Mouse (Mus musculus): Measurements from ENCODE around the gene Kcnq1.

Kcnq1 gene

DNA sequence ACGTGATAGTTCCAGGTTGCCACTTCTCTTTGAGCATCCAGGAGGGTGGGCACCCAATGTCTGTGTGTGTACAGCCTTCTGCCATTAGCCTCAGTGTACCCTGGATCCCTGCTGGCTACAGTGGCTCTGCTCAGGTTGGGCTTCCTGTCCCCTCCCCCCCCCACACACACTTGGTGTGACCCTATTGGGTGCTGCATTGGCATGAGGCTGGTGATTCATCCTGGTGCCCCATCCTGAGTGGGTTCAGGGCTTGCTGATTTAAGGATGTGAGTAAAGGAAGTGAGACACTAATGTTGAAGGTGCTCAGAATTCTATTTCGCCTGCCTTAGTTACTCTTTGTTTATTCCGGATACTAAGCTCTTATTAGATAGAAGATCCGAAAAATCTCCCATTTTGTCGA lies 26.7 kb downstream of the Kcnq1 start:
- no peak for DNase-seq (ENCODE audit: low read depth, low spot score)

DNA sequence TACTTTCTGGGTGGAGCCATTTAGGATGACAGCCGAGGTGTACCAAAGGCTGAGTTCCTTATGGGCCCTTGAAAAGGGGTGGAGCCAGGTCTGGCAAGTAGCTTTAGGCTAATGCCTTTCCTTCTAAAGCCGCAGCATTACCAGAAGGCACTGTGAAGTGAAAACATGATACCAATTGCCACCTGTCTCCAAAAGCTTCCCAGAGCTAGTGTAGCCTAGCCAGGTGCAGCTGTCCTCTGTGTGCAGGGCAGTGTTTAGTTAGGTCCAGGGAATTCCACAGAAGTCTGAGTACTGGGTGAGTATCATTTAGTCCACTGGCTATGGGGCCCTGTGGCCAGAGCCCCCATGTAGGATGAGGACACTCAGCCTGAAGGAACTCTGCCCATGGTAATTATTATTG lies 30.0 kb downstream of the Kcnq1 start:
- DNase-seq (ENCODE audit: low read depth, low spot score), result no peak

DNA sequence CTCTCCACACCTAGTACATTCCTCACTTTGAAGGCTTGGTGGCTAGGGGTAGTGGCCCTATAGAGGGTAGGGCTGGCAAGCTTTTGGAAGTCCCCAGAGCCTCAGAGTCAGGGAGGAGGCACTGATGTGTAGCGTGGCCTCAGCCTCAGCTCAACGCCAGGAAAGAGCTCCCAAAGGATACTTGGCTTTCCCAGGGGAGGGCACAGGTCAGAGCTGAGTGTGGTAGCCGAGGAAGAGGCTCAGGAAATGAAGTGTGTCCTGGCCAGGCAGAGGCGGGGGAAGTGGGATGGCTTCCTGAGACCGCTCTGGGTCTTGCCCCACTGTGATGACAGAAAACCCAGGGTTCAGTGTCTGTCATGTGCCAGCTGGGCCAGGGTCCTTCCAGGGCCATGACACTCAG lies 30.4 kb downstream of the Kcnq1 start:
- DNase-seq (ENCODE audit: low read depth, low spot score), result no peak

DNA sequence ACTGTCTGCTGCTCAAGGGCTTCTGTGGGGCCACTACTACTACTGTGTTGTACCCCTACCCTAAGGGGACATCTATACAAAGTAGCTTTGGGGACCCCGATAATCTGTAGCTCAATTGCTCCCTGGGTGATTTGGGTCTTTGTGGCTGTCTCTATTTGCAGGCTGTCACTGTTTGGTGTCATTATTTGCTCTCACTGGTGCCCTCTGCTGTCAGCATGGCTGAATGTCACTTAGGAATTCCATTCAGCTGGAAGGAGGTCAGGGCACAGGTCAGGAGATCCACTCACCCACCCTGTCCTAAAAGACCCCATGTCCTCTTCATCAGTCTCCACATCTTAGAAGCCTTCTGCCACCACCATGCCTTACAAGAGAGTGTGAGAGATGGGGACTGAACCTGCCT lies 32.6 kb downstream of the Kcnq1 start:
- DNase-seq (ENCODE audit: low read depth, low spot score), result peak; percentile 17

DNA sequence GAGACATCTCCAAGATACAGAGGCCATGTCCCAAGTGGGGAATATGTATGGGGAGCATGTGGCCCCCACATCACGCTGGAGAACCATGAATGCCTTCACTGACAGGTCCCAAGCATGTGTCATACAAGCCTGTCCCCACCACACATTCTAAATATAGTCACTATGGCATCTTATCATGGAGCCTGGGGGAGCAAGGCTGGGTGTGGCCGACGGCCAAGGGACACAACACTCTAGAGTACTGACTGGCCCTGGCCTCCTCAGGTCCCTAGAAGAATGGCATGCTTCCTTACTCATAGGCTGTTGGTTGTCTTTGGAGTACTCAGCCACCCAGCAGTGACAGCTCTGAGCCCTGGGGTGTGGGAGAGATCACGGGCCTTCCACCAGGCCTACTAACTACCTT lies 33.8 kb downstream of the Kcnq1 start:
- no peak for DNase-seq (ENCODE audit: low read depth, low spot score)

DNA sequence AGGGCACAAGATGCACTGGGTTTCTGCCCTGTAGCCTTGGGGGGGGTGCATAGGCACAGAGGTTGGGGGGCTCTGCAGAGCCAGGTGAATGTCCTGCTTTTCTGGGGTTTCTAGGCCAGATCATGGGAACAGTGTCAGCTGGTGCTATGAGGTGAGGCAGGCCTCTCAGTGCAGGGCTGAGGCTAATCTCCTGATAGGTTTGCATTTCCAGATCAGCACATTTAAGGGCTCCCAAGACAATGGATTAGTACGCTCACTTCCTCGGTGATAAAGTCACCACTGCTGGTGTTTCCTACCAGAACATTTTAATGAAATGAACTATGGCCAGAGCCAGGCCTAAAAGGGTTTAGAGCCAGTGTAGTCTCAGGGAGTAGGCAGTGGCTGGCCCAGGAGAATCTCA lies 36.5 kb downstream of the Kcnq1 start:
- DNase-seq (ENCODE audit: low read depth, low spot score), result no peak

DNA sequence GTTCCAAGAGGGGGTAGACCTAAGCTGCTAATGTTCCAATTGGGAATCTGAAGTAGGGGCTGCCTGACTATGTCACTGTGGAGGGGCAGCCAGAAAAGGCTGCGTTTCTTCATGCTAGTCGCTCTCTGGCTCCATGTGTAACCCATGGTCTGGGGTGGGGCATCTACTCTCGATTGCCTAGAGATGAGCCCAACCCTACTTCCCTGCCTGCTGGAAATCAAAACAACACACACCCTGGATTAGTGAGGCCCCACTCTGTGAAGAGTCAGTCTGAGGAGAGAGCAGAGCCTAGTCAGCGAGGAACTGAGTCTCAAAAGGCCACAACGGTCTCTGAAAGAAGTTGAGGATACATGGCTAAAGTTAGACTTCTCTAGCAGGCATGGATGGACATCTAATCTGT lies 40.9 kb downstream of the Kcnq1 start:
- no peak for DNase-seq (ENCODE audit: low read depth, low spot score)

DNA sequence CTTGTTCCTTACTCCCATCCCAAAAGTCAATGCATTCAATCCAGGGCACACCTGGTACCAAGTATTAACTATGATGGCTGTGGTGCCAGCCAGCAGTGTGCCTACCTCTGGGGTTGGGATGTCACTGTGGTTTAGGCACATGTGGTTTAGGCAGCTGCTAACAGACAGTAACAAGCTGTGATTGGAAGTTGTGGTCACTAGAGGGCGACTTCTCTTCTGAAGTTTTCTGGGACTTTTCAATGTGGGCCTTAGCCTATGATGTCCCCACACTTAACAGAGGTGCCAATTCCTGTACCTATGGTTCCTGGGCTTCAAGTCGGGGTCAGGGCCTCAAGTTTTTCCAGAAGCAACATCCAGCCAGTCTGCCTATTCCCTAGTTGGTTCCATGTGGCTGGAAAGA lies 45.0 kb downstream of the Kcnq1 start:
- DNase-seq (ENCODE audit: low read depth, low spot score), result peak; percentile 49

DNA sequence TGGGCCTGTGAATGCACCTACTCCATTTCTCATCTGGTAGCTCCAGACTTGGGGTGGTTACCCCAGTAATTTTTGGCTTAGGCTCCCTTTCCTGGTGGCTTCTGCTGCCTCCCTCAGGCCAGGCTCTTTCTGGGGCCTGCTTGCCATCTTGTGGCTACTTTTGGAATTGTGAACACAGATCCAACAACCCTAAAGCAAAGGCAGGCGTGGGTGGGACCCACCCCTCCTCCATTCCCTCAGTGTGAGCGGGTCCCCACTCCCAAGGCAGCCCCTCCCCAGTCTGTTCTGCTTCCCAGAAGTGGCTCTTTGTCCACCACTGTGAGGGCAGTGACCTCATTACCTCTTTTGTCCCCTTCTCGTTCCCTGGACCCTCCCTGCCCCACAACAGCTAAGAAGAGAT lies 46.2 kb downstream of the Kcnq1 start:
- DNase-seq (ENCODE audit: low read depth, low spot score), result no peak

DNA sequence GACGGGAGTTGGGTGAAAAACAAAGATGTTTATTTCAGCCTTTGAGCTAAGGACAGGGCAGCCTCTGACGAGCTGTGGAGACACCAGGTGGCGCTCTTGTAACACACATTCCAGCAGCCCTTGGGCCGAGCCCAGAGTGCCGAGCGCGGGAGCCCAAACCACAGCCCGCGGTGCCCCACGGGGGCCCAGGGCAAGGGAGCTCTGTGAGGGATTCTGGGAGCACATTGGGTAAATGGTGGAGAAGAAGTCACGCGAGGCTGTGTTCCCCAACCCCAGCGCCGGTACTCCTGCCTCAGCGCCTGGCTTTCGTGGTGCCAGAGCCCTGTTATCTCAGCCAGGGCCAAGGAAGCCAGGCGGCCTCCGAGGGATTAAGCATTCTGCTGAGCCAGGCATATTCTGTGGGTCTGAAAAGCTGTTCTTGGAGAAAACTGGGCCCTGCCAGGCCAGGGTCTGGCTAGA lies 47.8 kb downstream of the Kcnq1 start:
- DNase-seq (ENCODE audit: low read depth, low spot score), result peak; percentile 68

DNA sequence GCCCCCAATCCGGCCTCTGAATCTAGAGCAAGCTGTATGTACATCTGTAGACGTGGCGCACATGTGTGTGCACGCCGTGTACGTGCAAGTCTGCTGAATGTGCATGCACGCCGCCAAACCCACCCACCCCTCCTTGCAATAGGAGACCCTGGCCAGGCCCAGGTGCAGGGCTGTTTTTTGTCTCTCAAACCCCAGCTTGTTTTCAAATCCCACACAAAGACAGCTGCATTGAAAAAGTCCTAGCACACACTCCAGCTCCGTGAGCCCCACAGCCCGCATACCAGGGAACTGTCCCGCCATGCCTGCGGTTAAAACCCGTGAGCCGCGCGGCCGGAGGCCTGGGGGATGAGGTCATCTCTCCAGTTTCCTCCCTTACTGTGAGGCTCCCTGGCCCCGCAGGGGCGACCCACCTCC lies 48.3 kb downstream of the Kcnq1 start:
- DNase-seq (ENCODE audit: low read depth, low spot score), result no peak

DNA sequence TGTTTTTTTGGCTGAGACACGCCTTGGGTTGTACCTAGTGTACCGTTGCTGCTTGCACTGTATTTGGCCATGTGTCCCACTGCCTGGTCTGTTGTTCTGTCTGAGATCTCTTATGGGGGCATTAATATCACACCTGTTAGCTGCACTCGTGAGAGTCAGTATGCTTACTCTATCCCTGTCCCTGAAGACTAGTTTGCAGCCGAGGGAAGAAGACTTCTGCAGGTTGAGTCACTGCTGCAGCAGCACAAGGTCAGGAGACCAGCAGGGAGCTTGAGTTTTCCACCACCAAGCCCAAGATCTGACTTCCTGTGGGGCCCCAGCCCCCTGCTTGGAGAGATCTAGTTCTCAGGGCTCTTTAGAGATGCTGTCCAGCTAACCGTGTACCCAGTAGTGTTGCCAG lies 49.1 kb downstream of the Kcnq1 start:
- no peak for DNase-seq (ENCODE audit: low read depth, low spot score)

DNA sequence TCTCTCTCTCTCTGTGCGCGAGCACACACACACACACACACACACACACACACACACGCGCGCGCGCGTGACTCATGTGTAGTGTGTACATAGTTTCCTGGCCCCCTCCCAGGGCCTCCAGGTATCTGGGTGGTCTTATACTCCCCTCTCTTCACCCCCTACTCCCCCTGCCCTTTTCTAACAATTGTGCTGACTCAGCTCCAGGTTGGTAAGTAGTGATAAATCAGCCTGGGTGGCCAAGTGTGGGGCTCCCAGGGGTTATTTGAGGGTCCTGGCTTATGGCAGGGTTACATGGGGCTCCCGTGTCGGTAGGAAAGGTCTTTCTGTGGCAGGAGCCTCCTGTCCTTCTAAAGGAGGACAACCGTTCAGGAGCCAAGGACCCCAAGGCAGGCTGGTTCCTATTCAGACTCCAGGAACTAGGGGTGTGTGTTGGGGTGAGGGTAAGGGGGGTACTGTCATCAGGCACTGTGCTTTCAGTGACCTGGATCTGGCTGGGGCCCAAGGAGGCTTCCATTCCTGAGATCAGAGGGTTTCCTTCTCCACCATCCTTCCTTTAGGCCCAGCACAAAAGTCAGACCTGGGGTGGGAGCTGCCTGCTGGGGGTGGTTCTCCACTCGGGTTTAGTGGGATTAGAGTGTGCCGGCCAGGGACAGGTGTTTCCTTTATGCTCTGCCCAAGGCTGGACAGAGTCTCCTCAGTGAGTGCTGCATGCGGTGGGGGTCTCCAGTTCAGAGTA lies 52.7 kb downstream of the Kcnq1 start:
- DNase-seq (ENCODE audit: low read depth, low spot score), result no peak

DNA sequence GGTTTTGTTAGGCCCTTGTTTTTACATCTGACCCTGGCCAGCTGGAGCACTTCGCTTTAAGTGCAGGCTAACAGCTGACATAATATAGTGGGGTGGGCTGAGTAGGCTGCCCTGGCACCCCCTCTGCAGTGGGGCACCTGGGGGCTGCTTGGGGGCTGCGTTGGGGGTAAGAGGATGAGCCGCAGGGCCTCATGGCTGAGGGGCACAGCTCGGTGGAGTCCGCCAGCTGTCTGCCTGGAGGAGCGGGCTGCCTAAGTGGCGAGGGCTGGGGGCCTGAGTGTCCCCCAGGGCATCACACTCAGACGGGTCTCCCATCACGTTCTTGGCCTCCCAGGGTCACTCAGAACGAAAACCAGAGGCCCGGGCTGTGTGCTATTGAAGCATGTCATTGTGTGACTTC lies 53.3 kb downstream of the Kcnq1 start:
- no peak for DNase-seq (ENCODE audit: low read depth, low spot score)

DNA sequence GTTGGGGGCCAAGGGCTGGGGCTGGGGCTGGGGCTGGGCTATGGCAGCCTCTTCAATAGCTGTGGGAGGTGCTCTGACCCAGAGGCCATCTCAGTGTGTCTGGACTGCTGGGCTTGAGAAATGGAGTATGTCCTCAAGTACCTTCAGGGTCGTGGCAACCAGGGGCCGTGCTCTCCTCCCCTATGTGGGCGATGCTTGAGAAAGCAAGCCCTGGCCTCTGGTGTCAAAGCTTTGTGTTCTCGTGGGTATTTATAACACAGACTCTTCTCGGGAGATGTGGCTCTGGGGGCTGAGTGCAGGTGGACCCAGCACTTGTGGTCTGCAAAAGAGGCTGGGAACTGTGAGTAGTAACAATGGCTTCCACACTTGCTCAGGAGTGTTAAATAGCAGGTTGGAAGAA lies 53.9 kb downstream of the Kcnq1 start:
- no peak for DNase-seq (ENCODE audit: low read depth, low spot score)

DNA sequence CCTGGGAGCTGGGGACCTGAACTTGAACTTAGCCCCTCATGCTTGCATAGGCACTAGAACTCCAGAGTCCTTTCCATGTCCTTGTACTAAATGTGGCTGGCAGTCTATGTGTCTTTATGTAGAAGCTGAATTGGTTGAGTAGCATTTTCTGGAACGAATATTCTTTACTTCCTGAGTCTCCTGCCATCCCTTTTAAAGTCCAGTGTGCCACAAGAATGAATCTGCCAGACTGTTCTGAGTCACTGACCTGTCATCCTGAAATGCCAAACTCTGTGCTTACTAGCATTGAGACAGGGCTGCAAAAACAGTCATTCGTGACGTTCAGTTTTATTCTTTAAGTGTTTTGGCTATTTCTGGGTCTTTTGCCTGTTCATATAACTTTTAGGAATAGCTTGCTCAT lies 55.9 kb downstream of the Kcnq1 start:
- no peak for DNase-seq (ENCODE audit: low read depth, low spot score)

DNA sequence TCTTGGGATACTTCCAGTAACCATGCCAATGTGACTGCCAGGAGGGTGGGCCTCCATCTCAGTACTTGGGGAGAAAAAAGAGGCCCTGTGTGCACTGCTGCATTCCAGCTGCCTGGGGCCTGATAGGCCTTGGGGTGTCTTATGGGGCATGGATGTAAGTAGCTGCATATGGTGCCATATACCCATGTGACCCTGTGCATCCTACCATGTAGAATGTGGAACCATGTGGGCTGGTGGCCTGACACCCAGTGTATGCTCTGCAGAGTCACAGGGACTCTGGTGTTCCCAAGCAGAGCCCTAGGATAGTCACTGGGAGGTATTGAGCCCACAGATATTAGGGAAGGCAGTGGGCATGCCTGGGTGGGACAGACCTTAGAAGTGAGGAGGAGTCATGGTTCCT lies 57.9 kb downstream of the Kcnq1 start:
- no peak for DNase-seq (ENCODE audit: low read depth, low spot score)

DNA sequence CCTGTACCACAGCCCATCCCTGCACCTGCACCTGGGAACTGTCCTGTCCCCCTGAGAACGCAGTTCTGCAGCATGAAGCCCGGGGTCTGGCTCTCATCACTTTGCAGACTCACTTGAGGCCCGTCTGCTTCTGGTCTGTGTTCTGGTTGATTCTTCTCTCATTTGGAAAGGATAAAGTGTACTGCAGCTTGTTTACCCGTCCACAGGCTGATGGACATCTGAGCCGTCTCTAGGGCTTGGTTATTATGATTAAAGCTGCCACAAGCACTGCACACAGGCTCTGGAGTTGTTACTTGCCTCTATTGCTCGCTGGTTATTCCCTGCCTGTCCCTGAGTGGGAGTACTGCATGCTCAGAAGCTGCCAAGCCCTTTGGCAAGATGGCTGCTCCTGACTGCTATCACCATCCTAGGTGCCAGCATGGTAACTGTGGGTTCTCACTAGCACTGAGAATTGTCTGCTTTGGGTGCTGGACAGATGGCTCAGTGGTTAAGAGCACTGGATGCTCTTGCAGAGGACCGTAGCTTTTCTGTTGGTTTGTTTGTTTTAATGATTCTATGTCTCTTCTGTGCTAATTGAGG lies 59.6 kb downstream of the Kcnq1 start:
- DNase-seq (ENCODE audit: low read depth, low spot score), result no peak

DNA sequence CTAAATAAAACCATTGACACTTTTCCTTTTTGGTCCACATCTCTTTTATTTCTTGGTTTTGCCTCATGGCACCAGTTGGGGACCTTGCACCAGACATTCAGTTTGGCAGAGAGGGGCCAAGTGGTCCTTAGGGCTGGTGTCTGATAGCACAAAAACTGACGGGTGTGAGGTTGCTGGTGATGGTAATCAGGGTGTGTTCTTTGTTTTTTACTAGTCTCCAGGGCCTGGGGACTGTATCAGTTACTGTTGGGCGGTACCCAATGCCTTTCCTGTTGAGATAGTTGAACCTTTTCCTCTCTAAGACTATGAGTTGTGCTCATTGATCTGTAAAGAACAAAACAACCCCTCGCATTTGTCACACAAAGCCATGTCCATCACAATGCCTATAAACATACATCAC lies 61.1 kb downstream of the Kcnq1 start:
- DNase-seq (ENCODE audit: low read depth, low spot score), result no peak

DNA sequence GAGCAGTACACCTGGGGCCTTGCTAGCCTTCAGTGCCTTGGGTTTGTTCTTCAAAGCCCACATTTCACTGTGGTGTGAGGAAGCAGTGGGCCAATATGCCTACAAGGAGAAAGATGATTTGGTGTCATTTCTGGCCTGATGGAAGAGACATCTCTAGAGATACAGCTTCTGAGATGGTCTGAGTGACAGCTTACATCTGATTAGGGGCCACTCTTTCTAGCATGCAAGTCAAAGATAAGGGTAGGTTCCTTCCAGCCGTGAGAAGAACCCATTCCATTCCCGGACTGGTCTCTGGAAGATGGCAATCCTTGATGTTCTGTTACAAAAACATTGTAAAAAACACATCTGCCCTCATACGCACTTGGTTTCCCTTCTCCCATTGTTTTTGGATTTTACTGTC lies 63.2 kb downstream of the Kcnq1 start:
- no peak for DNase-seq (ENCODE audit: low read depth, low spot score)

DNA sequence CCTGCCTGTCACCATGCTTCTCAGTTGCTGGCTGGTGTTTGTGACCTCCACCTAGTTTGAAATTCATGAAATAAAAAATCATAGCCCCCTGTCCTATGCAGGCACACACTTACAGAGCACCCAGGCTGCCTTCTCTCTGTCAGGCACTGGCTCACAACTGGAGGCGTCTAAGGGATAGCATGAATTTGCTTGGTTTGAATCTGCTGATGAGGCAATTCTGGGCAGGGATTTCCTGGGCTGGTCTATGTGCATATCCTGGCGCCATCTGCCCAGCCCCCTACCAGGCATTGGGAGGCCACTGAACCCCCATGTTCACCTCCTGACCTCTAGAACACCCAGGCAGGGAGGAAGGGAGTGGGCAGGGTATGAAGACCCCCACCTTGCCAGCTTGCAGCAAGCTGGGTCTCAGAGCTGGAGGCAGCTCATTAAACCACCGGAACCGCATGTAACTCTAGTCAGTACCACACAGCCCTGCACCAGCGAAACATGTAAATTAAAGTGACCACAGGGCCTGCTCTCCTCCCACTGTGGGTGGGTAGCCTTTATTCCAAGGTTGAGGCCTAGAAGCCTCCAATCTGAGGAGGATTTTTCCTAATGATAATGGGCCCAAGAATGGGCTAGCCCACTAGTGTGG lies 66.9 kb downstream of the Kcnq1 start:
- DNase-seq (ENCODE audit: low read depth, low spot score), result no peak

DNA sequence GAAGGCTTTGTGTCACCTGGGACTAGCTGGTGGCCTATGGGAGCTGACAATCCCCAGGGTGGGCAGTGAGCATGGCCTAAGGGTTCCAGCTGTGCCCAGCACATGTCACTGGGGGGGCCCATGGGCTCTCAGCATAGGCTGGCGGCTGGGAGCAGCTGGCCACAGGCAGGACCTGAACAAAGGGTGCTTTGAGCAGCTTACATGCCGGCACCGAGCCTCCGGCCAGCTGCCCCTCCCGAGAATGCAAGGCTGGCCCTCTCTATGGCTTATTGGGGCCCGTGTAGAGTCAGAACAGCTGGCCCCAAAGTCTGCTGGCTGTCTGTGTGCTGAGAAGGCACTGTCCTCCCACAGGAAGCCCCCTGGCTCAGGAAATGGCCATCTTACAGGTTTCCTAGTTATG lies 68.5 kb downstream of the Kcnq1 start:
- DNase-seq (ENCODE audit: low read depth, low spot score), result no peak

DNA sequence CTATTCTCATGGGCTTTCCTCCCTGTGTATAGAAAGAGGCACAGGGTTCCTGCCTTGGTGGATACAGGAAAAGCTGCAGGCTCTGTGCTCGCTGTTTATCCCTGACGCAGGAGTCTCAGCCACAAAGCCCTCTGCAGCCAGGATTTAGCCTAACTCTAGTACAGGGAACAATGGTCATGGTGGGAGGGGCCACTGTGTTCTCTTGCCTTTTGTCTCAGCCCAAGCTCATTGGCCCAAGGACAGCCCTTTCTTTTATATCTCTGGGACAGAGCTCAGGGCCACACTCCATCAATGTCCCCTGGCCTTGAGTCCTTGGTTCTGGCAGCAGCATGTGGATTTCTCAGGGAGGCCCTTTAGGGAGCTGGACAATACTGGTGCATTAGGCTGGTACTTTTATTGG lies 72.7 kb downstream of the Kcnq1 start:
- no peak for DNase-seq (ENCODE audit: low read depth, low spot score)
